Mouse (Mus musculus): ENCODE measurements around the gene Frmd3. TPM values are rescaled to one million over a fixed set of nuclear protein-coding genes. Genes with fewer than 3 reads are reported as not detected.
A peak's percentile ranks its signal among the peaks of the same experiment; 100 is the strongest.
"Not testable (repeated sequence)": the region's sequence is repeated elsewhere in the genome, so short reads cannot be mapped to it uniquely, and the experiment has no call there.

The Frmd3 gene
- polyA plus RNA-seq, 1 experiment from 2014 or later = 19.8 TPM

GRCm38 (mm10) chr4:74221780-74222179 lies 208.5 kb downstream of the Frmd3 start:
- H3K9me3 ChIP-seq; H3K4me1 ChIP-seq (replicated peaks); ATAC-seq; H3K4me3 ChIP-seq (replicated peaks); H3K36me3 ChIP-seq; H3K27ac ChIP-seq; H3K27me3 ChIP-seq; H3K4me2 ChIP-seq (replicated peaks); H3K9ac ChIP-seq (replicated peaks): not testable (repeated sequence)
- WGBS = 93% methylated on average over 1 of the region's 1 CpGs

GRCm38 (mm10) chr4:74222360-74222759 lies 209.1 kb downstream of the Frmd3 start:
- no peak for ATAC-seq
- Histone ChIP-seq H3K4me2 (replicated peaks) (no peak overlapping the region), H3K4me1 (replicated peaks) (no peaks in the 10 kb centered on the region), H3K27me3 (no peaks in the 10 kb centered on the region), H3K36me3 (no peaks in the 10 kb centered on the region), H3K9ac (replicated peaks) (no peak overlapping the region), H3K4me3 (replicated peaks) (no peak overlapping the region), H3K9me3 (no peaks in the 10 kb centered on the region), H3K27ac (no peak overlapping the region)
- 43% methylated on average over 3 of the region's 3 CpGs for WGBS

GRCm38 (mm10) chr4:74224210-74224609 lies 211.0 kb downstream of the Frmd3 start:
- Histone ChIP-seq H3K9ac (replicated peaks) (no peak overlapping the region), H3K4me1 (replicated peaks) (no peaks in the 10 kb centered on the region), H3K9me3 (no peaks in the 10 kb centered on the region), H3K36me3 (no peaks in the 10 kb centered on the region), H3K4me3 (replicated peaks) (no peak overlapping the region), H3K4me2 (replicated peaks) (no peak overlapping the region), H3K27ac (no peak overlapping the region), H3K27me3 (no peaks in the 10 kb centered on the region)
- WGBS = 88% methylated on average over 2 of the region's 2 CpGs
- no peak for ATAC-seq

GRCm38 (mm10) chr4:74230994-74231393 lies 217.8 kb downstream of the Frmd3 start:
- Histone ChIP-seq H3K4me2 (replicated peaks) (no peak overlapping the region), H3K27ac (no peak overlapping the region), H3K4me1 (replicated peaks) (no peaks in the 10 kb centered on the region), H3K27me3 (no peaks in the 10 kb centered on the region), H3K4me3 (replicated peaks) (no peak overlapping the region), H3K9ac (replicated peaks) (no peak overlapping the region), H3K9me3 (no peaks in the 10 kb centered on the region), H3K36me3 (no peaks in the 10 kb centered on the region)
- ATAC-seq = no peak; the same call in 1 of the 2 replicates
- WGBS = 76% methylated on average over 4 of the region's 4 CpGs

- WGBS = 69% methylated on average over 5 of the region's 5 CpGs
- Histone ChIP-seq H3K4me3 (replicated peaks) (no peak overlapping the region), H3K9ac (replicated peaks) (no peak overlapping the region), H3K36me3 (no peaks in the 10 kb centered on the region), H3K4me1 (replicated peaks) (no peaks in the 10 kb centered on the region), H3K27ac (no peak overlapping the region), H3K27me3 (no peaks in the 10 kb centered on the region), H3K9me3 (no peaks in the 10 kb centered on the region), H3K4me2 (replicated peaks) (no peak overlapping the region)
- ATAC-seq = peak; percentile 65
Measured at GRCm38 (mm10) chr4:74231405-74231804, 218.2 kb downstream of the Frmd3 start.

- Histone ChIP-seq H3K27me3 (no peaks in the 10 kb centered on the region), H3K36me3 (no peaks in the 10 kb centered on the region), H3K4me2 (replicated peaks) (no peak overlapping the region), H3K9me3 (no peaks in the 10 kb centered on the region), H3K9ac (replicated peaks) (no peak overlapping the region), H3K4me3 (replicated peaks) (no peak overlapping the region), H3K27ac (no peak overlapping the region), H3K4me1 (replicated peaks) (no peaks in the 10 kb centered on the region)
- no peak for ATAC-seq
- WGBS = 86% methylated on average over 3 of the region's 3 CpGs
Measured at GRCm38 (mm10) chr4:74233534-74233933, 220.3 kb downstream of the Frmd3 start.

GRCm38 (mm10) chr4:74242176-74242575 lies 228.9 kb downstream of the Frmd3 start, which contains the start of gene Kdm4c:
Kdm4c (plus strand) TSS chr4:74242497.
- WGBS = 60% methylated on average over 1 of the region's 1 CpGs
- no peaks in the 10 kb centered on the region for H3K4me1 ChIP-seq (replicated peaks)
- H3K4me2 ChIP-seq (replicated peaks) = no peak within 1 kb of the TSS
- H3K9ac ChIP-seq (replicated peaks) = no peak within 1 kb of the TSS
- H3K36me3 ChIP-seq = no peaks in the 10 kb centered on the region
- ATAC-seq = no peak
- no peaks in the 10 kb centered on the region for H3K27me3 ChIP-seq
- H3K9me3 ChIP-seq = no peaks in the 10 kb centered on the region
- no peak within 1 kb of the TSS for H3K4me3 ChIP-seq (replicated peaks)
- no peak within 1 kb of the TSS for H3K27ac ChIP-seq

Other genes starting within 250 kb of the Frmd3 start
- gene Rasef, start 222.4 kb upstream of the Frmd3 start, polyA plus RNA-seq (2015; fragmentation: Nextera tagmentation; extraction: Ambion mirVana) = 0.08 and 0.09 TPM in 2 replicates
- not detected in 2 replicates for gene Gm11758, start 137.2 kb upstream of the Frmd3 start, polyA plus RNA-seq (2015; fragmentation: Nextera tagmentation; extraction: Ambion mirVana)
- not detected in 2 replicates for gene Gm11757, start 122.3 kb upstream of the Frmd3 start, polyA plus RNA-seq (2015; fragmentation: Nextera tagmentation; extraction: Ambion mirVana)
- gene Gm13871, start 107.5 kb upstream of the Frmd3 start, polyA plus RNA-seq (2015; fragmentation: Nextera tagmentation; extraction: Ambion mirVana) = not detected in 2 replicates
- gene Gm11756, start 92.7 kb upstream of the Frmd3 start, polyA plus RNA-seq (2015; fragmentation: Nextera tagmentation; extraction: Ambion mirVana) = not detected in 2 replicates
- not detected in 2 replicates for gene 2310002L09Rik, start 62.6 kb upstream of the Frmd3 start, polyA plus RNA-seq (2015; fragmentation: Nextera tagmentation; extraction: Ambion mirVana)
- gene Kdm4c, start 229.1 kb downstream of the Frmd3 start, polyA plus RNA-seq (2015; fragmentation: Nextera tagmentation; extraction: Ambion mirVana) = 17.2 and 17.6 TPM in 2 replicates